Mouse (Mus musculus): ENCODE data around the gene Rpl36.

Rpl36 gene

DNA sequence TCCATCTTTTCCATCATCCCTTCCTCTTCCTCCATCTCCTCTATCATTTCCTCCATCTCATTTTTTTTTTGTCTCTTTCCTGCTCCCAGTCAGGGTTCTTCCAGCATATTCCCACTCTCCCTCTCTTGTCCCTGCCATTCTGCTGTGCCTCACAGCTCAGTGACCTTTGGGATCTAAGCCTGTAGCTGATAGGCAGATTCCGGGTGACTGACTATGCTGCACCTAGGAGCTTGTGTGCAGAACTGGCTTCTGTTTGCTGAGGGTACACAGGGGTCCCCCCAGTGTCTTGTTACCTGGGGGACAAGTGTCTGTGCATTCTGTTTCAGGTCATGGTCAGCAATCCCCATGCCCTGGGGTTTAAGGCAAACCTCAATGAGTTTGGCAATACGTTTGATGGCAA is 41.6 kb downstream of the Rpl36 start:
- no peak for DNase-seq

GRCm38 (mm10) chr17:56655311-56655710 is 42.1 kb downstream of the Rpl36 start:
- DNase-seq, result no peak

GRCm38 (mm10) chr17:56656171-56656570 is 43.0 kb downstream of the Rpl36 start:
- no peak for DNase-seq

DNA sequence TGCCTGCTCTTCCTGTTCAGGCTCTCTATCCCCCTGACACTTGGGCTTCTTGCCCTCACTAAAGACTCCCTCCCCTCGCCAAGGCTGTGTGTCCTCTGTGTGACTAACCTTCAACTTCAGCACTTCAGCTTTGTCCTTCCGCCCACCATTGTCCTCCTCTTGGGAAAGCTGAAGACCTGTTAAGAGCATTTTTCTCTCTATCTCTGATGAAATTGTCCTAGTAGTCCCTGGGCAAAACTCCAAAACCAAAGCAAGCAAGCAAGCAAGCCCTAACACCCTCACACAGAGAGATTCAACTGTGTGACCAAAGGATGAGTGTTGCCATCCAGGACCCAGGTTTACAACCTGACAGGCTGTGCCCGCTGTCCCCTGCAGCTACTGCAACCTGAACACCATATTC is 50.4 kb downstream of the Rpl36 start:
- DNase-seq, result no peak
